Mouse (Mus musculus) E14TG2a.4 (cell line): Measurements from ENCODE around the gene Mvd.

ENCODE experiments used
- H3K27me3 ChIP-seq: 2 replicates; pipeline ENCODE4 v1.6.1; 2014; ENCODE audit warnings: low read length, control low read depth; ENCODE audit not compliant: insufficient read depth
- H3K36me3 ChIP-seq: 2 replicates; pipeline ENCODE4 v1.6.1; 2014; ENCODE audit warnings: low read length, control low read depth; ENCODE audit not compliant: insufficient read depth
- H3K4me1 ChIP-seq: replicated peaks from 2 replicates; pipeline ENCODE4 v1.6.1; 2014; ENCODE audit warnings: low read depth, low read length, control low read depth
- H3K4me3 ChIP-seq: replicated peaks from 2 replicates; pipeline ENCODE4 v1.5.1; 2014; ENCODE audit warnings: mild to moderate bottlenecking, low read length
- H3K9me3 ChIP-seq: 2 replicates; pipeline ENCODE4 v1.6.1; 2014; ENCODE audit warnings: low read length, control low read depth
- CTCF ChIP-seq: conservative IDR thresholded peaks from 2 replicates; pipeline ENCODE4 v1.5.1; 2014; ENCODE audit warnings: low read length
- NANOG ChIP-seq: IDR thresholded peaks from 2 replicates; pipeline ENCODE4 v1.6.1; 2014; ENCODE audit warnings: borderline replicate concordance, low read length, mixed read lengths
- POU5F1 ChIP-seq: IDR thresholded peaks from 2 replicates; pipeline ENCODE4 v1.6.1; 2014; ENCODE audit warnings: low read length, borderline replicate concordance

Gene Mvd

DNA sequence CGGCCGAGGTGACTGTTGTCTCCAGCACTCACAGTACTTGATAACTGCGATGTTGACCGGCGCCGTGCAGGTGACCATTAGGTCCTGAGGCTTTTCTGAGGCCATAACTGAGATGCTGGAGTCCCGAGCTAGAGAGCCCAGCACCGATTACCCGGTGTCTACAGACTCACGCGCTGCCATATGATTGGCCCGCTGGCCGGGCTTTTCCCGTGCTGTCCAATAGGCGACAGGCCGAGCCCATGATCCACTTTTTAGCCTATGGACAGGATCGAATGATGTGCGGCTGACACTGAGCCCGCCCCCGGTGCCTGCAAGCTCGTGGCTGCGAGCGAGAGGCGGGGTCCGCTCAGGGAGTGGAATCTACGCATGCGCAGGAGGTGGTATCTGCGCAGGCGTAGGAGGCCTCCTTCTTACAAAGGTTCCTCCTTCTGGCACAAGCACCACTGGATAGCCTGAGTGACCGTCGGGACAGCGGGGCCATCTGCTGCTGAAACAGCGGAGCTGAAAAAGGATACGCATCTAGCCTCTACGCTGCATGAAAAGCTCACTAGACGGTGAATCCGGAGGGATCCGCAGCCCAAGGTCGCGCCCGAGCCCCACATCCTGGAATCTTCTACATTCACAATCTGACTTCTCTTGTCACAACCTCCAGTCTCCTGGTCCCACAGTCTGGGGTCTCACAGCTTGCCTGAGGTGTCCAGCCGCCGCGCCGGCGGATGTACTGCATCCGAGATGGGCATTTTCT lies at the start of gene Mvd:
Gene Mvd, minus strand, starts transcription at position 161 of the 745 bp plus-strand sequence.
- Histone ChIP-seq H3K9me3 (no peaks in the 10 kb centered on the region), H3K36me3 (peaks cover 25% of the 10 kb centered on the region), H3K4me3 (peak within 1 kb of the TSS; percentile 99), H3K4me1 (peaks cover 61% of the 10 kb centered on the region), H3K27me3 (peaks cover 4% of the 10 kb centered on the region; the same call in 1 of the 2 replicates)
- TF ChIP-seq CTCF (no peak), POU5F1 (no peak), NANOG (no peak)

DNA sequence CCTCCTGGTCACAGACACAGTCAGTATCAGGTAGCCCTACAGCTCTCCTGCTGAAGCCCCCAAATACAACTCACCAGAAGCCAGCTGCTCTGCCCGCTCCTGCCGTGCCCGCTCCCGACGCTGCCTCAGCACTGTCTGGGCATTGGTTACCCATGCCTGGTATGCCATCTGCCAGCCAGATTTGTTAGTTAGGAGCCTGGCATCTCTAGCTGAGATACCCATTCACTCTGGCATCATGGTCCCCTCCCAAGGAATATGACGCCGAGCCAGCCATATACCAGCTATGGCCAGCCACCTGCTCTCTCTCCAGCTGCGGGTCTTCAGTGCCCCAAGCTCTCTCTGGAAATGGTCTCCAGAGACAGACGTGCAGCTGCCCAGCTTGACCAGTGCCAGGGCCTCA lies 45.2 kb upstream of the Mvd start:
- Histone ChIP-seq H3K4me3 (no peak overlapping the region), H3K9me3 (no peaks in the 10 kb centered on the region), H3K36me3 (peaks cover 96% of the 10 kb centered on the region), H3K27me3 (no peaks in the 10 kb centered on the region), H3K4me1 (peaks cover 41% of the 10 kb centered on the region)
- TF ChIP-seq CTCF (no peak), POU5F1 (no peak), NANOG (no peak)

- Histone ChIP-seq H3K36me3 (peaks cover 100% of the 10 kb centered on the region), H3K9me3 (peaks cover 1% of the 10 kb centered on the region; the same call in 1 of the 2 replicates), H3K4me1 (peaks cover 41% of the 10 kb centered on the region), H3K27me3 (no peaks in the 10 kb centered on the region), H3K4me3 (no peak overlapping the region)
- TF ChIP-seq POU5F1 (no peak), CTCF (no peak), NANOG (no peak)
Measured at GRCm38 (mm10) chr8:122484831-122485230, 41.6 kb upstream of the Mvd start.

DNA sequence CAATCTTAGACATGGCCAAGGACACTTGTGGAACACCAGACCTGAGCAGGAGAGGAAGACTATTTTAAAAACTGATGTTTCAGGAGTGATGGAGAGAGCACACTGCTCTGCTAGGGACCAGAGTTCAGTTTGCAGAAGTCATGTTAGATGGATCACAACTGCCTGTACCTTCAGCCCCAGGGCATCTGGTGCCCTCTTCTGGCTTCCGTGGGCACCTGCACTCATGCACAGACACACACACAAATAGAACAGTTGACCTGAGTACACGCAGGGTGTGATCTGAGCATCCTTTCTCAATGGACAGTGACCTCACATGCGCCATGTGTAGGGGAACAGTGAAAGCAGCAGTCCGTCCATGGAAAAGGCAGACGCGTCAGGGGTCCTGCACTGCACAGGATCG lies 40.7 kb upstream of the Mvd start:
- Histone ChIP-seq H3K9me3 (peaks cover 5% of the 10 kb centered on the region; the same call in 1 of the 2 replicates), H3K36me3 (peaks cover 100% of the 10 kb centered on the region), H3K27me3 (no peaks in the 10 kb centered on the region), H3K4me1 (peaks cover 38% of the 10 kb centered on the region), H3K4me3 (no peak overlapping the region)
- no peak for TF ChIP-seq POU5F1
- TF ChIP-seq CTCF = no peak; the same call in 1 of the 2 replicates
- TF ChIP-seq NANOG = no peak

GRCm38 (mm10) chr8:122482448-122482847 lies 39.2 kb upstream of the Mvd start:
- Histone ChIP-seq H3K27me3 (no peaks in the 10 kb centered on the region), H3K36me3 (peaks cover 100% of the 10 kb centered on the region), H3K4me1 (peaks cover 35% of the 10 kb centered on the region), H3K4me3 (no peak overlapping the region), H3K9me3 (peaks cover 5% of the 10 kb centered on the region; the same call in 1 of the 2 replicates)
- TF ChIP-seq POU5F1 (no peak), NANOG (no peak), CTCF (no peak)

GRCm38 (mm10) chr8:122475580-122476320 lies 32.5 kb upstream of the Mvd start, which contains the start of the genes Rnf166 and Ctu2:
Gene Rnf166, minus strand, starts transcription at chr8:122476064.
Gene Ctu2, plus strand, starts transcription at chr8:122476143.
- H3K27me3 ChIP-seq = no peaks in the 10 kb centered on the region
- peak within 1 kb of the TSS; percentile 98 for H3K4me3 ChIP-seq
- H3K36me3 ChIP-seq = peaks cover 68% of the 10 kb centered on the region
- H3K4me1 ChIP-seq = peaks cover 40% of the 10 kb centered on the region
- TF ChIP-seq CTCF (no peak), POU5F1 (no peak), NANOG (no peak)
- H3K9me3 ChIP-seq = peaks cover 5% of the 10 kb centered on the region; the same call in 1 of the 2 replicates

GRCm38 (mm10) chr8:122474951-122475560 lies 31.8 kb upstream of the Mvd start:
- Histone ChIP-seq H3K9me3 (peaks cover 5% of the 10 kb centered on the region; the same call in 1 of the 2 replicates), H3K27me3 (no peaks in the 10 kb centered on the region), H3K4me1 (peaks cover 47% of the 10 kb centered on the region), H3K4me3 (peak overlapping the region; percentile 98), H3K36me3 (peaks cover 61% of the 10 kb centered on the region)
- TF ChIP-seq POU5F1 (no peak), CTCF (no peak), NANOG (no peak)

DNA sequence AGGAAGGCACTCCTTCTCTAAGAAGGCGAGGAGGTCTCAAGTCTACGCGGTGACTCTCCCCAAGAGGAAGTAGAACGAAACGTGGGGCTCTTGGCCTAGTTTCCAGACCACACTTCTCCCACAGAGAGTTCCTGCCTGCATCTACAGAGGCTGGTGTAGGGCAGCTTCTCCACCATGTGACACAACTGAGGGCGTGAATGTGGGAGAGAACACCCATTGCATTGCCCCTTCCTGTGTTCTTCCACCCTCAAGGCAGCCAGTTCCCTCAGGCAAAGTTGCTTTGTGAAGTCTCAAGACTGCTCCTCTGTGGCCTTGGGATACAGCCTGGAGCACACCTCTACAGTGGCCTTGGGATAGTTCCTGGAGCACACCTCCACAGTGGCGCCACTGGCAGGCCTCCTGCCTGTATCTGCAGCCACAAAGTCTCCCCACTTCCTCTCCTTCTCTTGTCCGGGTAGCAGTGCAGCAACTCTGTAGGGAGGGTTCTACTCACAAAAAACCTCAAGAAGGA lies 30.7 kb upstream of the Mvd start:
- TF ChIP-seq NANOG (no peak), CTCF (no peak), POU5F1 (no peak)
- H3K4me1 ChIP-seq = peaks cover 58% of the 10 kb centered on the region

More for the DNA sequence above, 30.7 kb upstream of the Mvd start:
- no peaks in the 10 kb centered on the region for H3K27me3 ChIP-seq
- no peaks in the 10 kb centered on the region for H3K9me3 ChIP-seq
- H3K4me3 ChIP-seq = no peak overlapping the region
- H3K36me3 ChIP-seq = peaks cover 55% of the 10 kb centered on the region
